Mouse (Mus musculus) stomach, postnatal 0 days (tissue): ENCODE data around the gene Trpm7. TPM values are rescaled to one million over a fixed set of nuclear protein-coding genes. Genes with fewer than 3 reads are reported as not detected.

Experiments used
- ATAC-seq: fragments of 200-750 bp; cut with Nextera tagmentation; 2 replicates; pipeline ENCODE4 v1.8.0; 2017; ENCODE audit not compliant: low FRiP score, low TSS enrichment
- DNase-seq: peaks from one replicate; pipeline ENCODE4 v3.0.0-alpha.2; 2016; ENCODE audit warnings: low spot score
- H3K27ac ChIP-seq: fragments of 300-500 bp; sonication (generic); replicated peaks from 2 replicates; pipeline ENCODE4 v1.5.1; 2014; ENCODE audit warnings: mild to moderate bottlenecking, control low read depth
- H3K27me3 ChIP-seq: fragments of 300-500 bp; sonication (generic); 2 replicates; pipeline ENCODE4 v1.6.1; 2014; ENCODE audit warnings: low read length; ENCODE audit not compliant: control insufficient read depth, insufficient read depth
- H3K36me3 ChIP-seq: fragments of 300-500 bp; sonication (generic); 2 replicates; pipeline ENCODE4 v1.6.1; 2014; ENCODE audit warnings: low read length, mixed read lengths; ENCODE audit not compliant: control insufficient read depth, insufficient read depth
- H3K4me1 ChIP-seq: fragments of 300-500 bp; sonication (generic); replicated peaks from 2 replicates; pipeline ENCODE4 v1.6.1; 2014; ENCODE audit warnings: antibody characterized with exemption; ENCODE audit not compliant: control insufficient read depth, insufficient read depth
- H3K4me2 ChIP-seq: fragments of 300-500 bp; sonication (generic); replicated peaks from 2 replicates; pipeline ENCODE4 v1.6.1; 2014; ENCODE audit warnings: low read depth, mild to moderate bottlenecking, control low read depth, moderate library complexity
- H3K4me3 ChIP-seq: fragments of 300-500 bp; sonication (generic); 2 replicates; pipeline ENCODE4 v1.5.1; 2014; ENCODE audit warnings: low read depth, low read length, control low read depth
- H3K9ac ChIP-seq: fragments of 300-500 bp; sonication (generic); 2 replicates; pipeline ENCODE4 v1.6.1; 2014; ENCODE audit warnings: mild to moderate bottlenecking, low read length, control low read depth, mixed read lengths
- H3K9me3 ChIP-seq: fragments of 300-500 bp; sonication (generic); 2 replicates; pipeline ENCODE4 v1.6.1; 2016; ENCODE audit warnings: low read length; ENCODE audit not compliant: control insufficient read depth
- CTCF ChIP-seq: IDR thresholded peaks from 2 replicates; pipeline ENCODE4 v1.5.1; 2016; ENCODE audit warnings: antibody characterized with exemption, low read depth, mild to moderate bottlenecking, moderate library complexity
- EP300 ChIP-seq: optimal IDR thresholded peaks from 2 replicates; pipeline ENCODE3; 2016; ENCODE audit warnings: antibody characterized with exemption
- WGBS: fragments of 180-500 bp; shearing (Covaris S2); extraction: QIAGEN DNeasy Blood & Tissue Kit; methylation state at CpG from one replicate; pipeline ENCODE4 v1.1.7; 2014; 5-methylcytosine and 5-hydroxymethylcytosine counted together
- polyA plus RNA-seq: library from polyadenylated mRNA; unstranded; fragments of >200 nt; fragmentation: Nextera tagmentation; extraction: Ambion mirVana; gene quantifications from 2 replicates; pipeline ENCODE4 v1.2.1, GENCODE M21; 2015

The Trpm7 gene
- polyA plus RNA-seq, 1 experiment from 2014 or later = 22.4 TPM

GRCm38 (mm10) chr2:126781478-126781877 is 94.6 kb downstream of the Trpm7 start:
- no peak for DNase-seq
- H3K9ac ChIP-seq = no peak overlapping the region
- ATAC-seq = no peak
- 93% methylated on average over 1 of the region's 1 CpGs for WGBS
- TF ChIP-seq CTCF = no peak
- no peak for TF ChIP-seq EP300
- H3K4me2 ChIP-seq = no peak overlapping the region
- no peaks in the 10 kb centered on the region for H3K4me1 ChIP-seq
- no peak overlapping the region for H3K27ac ChIP-seq
- H3K27me3 ChIP-seq = no peaks in the 10 kb centered on the region
- H3K9me3 ChIP-seq = no peaks in the 10 kb centered on the region
- H3K36me3 ChIP-seq = no peaks in the 10 kb centered on the region
- no peak overlapping the region for H3K4me3 ChIP-seq

- no peaks in the 10 kb centered on the region for H3K9me3 ChIP-seq
- DNase-seq (no peak), ATAC-seq (no peak)
- no peaks in the 10 kb centered on the region for H3K4me1 ChIP-seq
- H3K4me2 ChIP-seq = no peak overlapping the region
- 84% methylated on average over 10 of the region's 10 CpGs for WGBS
- H3K9ac ChIP-seq = no peak overlapping the region
- H3K36me3 ChIP-seq = no peaks in the 10 kb centered on the region
- H3K27ac ChIP-seq = no peak overlapping the region
- no peak overlapping the region for H3K4me3 ChIP-seq
- no peaks in the 10 kb centered on the region for H3K27me3 ChIP-seq
- TF ChIP-seq EP300 (no peak), CTCF (no peak)
Observed at GRCm38 (mm10) chr2:126780286-126780685, 95.7 kb downstream of the Trpm7 start.

DNA sequence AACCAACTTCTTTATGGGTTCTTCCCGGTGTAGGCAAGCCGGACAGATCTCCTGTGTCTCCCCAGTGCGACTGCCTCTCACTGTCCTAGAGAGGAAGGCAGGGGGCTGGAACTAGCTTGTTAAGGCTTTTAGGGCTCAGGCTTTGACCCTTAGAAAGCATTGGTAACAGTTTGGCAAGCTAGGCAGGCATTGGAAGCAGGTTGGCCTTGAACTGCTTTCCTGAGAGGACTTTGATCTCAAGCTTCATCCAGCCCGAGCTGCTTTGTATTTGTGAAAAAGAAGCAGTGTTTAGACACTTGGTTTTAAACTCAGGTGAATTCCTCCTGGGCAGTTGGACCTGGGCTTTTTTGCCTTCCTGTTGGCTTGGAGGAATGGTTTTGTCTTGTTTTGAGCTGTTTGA is 97.2 kb downstream of the Trpm7 start:
- H3K9me3 ChIP-seq = no peaks in the 10 kb centered on the region
- TF ChIP-seq CTCF = no peak
- no peak for TF ChIP-seq EP300

GRCm38 (mm10) chr2:126776416-126776815 is 99.6 kb downstream of the Trpm7 start:
- no peak overlapping the region for H3K27ac ChIP-seq
- no peak overlapping the region for H3K4me2 ChIP-seq
- H3K9me3 ChIP-seq = no peaks in the 10 kb centered on the region
- no peak overlapping the region for H3K4me3 ChIP-seq
- no peak for ATAC-seq
- no peak for DNase-seq
- no peak overlapping the region for H3K9ac ChIP-seq
- no peaks in the 10 kb centered on the region for H3K27me3 ChIP-seq
- no peaks in the 10 kb centered on the region for H3K36me3 ChIP-seq
- no peaks in the 10 kb centered on the region for H3K4me1 ChIP-seq
- WGBS = 7% methylated on average over 1 of the region's 1 CpGs
- no peak for TF ChIP-seq EP300
- no peak for TF ChIP-seq CTCF

More for the DNA sequence above, 97.2 kb downstream of the Trpm7 start:
- Histone ChIP-seq H3K36me3 (no peaks in the 10 kb centered on the region), H3K4me2 (no peak overlapping the region), H3K27me3 (no peaks in the 10 kb centered on the region), H3K27ac (no peak overlapping the region), H3K9ac (no peak overlapping the region), H3K4me3 (no peak overlapping the region), H3K4me1 (no peaks in the 10 kb centered on the region)
- ATAC-seq (no peak), DNase-seq (no peak)
- WGBS = 82% methylated on average over 4 of the region's 4 CpGs

DNA sequence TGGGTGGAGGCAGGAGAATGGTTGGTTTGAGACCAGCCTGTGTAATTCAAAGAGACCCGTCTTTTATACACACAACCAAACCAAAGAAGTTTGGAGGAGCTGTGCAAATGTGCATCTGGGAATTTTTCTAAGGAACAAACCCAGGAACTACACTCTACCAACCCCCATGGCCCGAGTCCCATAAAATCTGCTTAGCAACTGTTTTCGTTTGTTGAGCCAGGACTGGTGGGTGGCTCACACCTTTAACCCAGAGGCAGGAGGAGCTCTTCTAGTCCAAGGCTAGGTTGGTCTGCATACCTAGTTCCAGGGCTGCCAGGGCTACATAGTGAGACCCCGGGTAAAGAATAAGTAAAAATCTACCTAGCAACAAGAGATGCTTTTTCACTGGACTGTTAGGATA is 100.1 kb downstream of the Trpm7 start:
- DNase-seq (no peak), ATAC-seq (no peak)
- Histone ChIP-seq H3K4me1 (no peaks in the 10 kb centered on the region), H3K27ac (no peak overlapping the region), H3K36me3 (no peaks in the 10 kb centered on the region), H3K4me2 (no peak overlapping the region), H3K27me3 (no peaks in the 10 kb centered on the region), H3K9me3 (no peaks in the 10 kb centered on the region), H3K4me3 (no peak overlapping the region), H3K9ac (no peak overlapping the region)
- 56% methylated on average over 4 of the region's 4 CpGs for WGBS
- TF ChIP-seq EP300 (no peak), CTCF (no peak)

DNA sequence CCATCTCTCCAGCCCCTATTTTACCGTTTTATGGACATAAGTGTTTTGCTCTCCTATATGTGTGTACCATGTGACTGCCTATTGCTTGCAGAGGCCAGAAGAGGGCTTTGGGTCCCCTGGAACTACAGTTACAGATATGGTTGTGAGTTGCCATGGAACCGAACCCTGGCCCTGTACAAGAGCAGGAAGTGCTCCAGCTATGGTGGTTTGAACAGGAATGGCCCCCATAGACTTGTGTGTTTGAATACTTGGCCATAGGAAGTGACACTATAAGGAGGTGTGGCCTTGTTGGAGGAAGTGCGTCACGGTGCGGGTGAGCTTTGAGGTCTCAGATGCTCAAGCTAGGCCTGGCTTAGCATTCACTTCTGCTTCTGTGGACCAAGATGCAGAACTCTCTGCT is 103.8 kb downstream of the Trpm7 start:
- whole genome bisulfite sequencing = 85% methylated on average over 5 of the region's 5 CpGs
- H3K36me3 ChIP-seq = no peaks in the 10 kb centered on the region
- H3K27me3 ChIP-seq = no peaks in the 10 kb centered on the region
- TF ChIP-seq CTCF = no peak
- no peak for TF ChIP-seq EP300
- no peak for ATAC-seq
- H3K9me3 ChIP-seq = no peaks in the 10 kb centered on the region
- H3K4me2 ChIP-seq = no peak overlapping the region
- H3K27ac ChIP-seq = no peak overlapping the region
- H3K4me1 ChIP-seq = no peaks in the 10 kb centered on the region
- no peak for DNase-seq
- no peak overlapping the region for H3K9ac ChIP-seq
- H3K4me3 ChIP-seq = no peak overlapping the region
